Mouse (Mus musculus): ENCODE results near the gene Batf. TPM values are rescaled to one million over a fixed set of nuclear protein-coding genes. Genes with fewer than 3 reads are reported as not detected.
A peak's percentile ranks its signal among the peaks of the same experiment; 100 is the strongest.

Batf gene
- polyA plus RNA-seq, 1 experiment from 2014 or later, result 6.7 TPM

DNA sequence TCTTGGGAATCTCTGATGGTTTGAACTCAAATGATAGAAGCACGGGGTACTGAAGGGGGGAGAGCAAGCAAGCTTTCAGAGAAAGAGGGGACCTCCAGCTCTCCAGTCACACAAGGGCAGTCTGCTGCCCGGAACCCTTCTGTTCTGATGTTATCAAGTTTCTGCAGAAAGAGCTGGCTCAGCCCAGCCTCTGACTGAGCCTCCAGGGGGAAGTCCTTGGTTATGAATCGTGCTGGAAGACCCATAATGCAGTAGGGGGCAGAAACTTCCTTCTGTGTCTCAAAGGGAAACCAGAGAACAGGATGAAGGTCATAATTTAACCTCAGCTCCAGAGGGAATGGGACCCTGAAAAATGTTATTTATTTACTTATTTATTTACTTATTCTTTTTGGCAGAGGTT lies 16.4 kb upstream of the Batf start:
- no peak overlapping the region for H3K4me3 ChIP-seq (ENCODE audit: low read depth, low read length)
- WGBS (ENCODE audit: insufficient replicate concordance), result 65% methylated on average over 3 of the region's 3 CpGs
- ATAC-seq (replicated peaks; ENCODE audit: insufficient number of reproducible peaks, low FRiP score, low TSS enrichment), result no peak
- no peak overlapping the region for H3K4me2 ChIP-seq
- H3K27ac ChIP-seq (ENCODE audit: low read depth, low read length), result no peak overlapping the region
- no peaks in the 10 kb centered on the region for H3K9me3 ChIP-seq (replicated peaks; ENCODE audit: control insufficient read depth, low read length)
- H3K27me3 ChIP-seq (ENCODE audit: control insufficient read depth, insufficient read depth, low read length), result no peaks in the 10 kb centered on the region
- H3K36me3 ChIP-seq (ENCODE audit: control insufficient read depth, insufficient read depth, low read length), result no peaks in the 10 kb centered on the region
- H3K9ac ChIP-seq (ENCODE audit: low read depth, low read length), result no peak overlapping the region
- H3K4me1 ChIP-seq (ENCODE audit: control insufficient read depth, insufficient read depth, low read length), result no peaks in the 10 kb centered on the region

- no peak overlapping the region for H3K27ac ChIP-seq (ENCODE audit: low read depth, low read length)
- ATAC-seq (replicated peaks; ENCODE audit: insufficient number of reproducible peaks, low FRiP score, low TSS enrichment), result no peak
- WGBS (ENCODE audit: insufficient replicate concordance), result 81% methylated on average over 8 of the region's 8 CpGs
- no peaks in the 10 kb centered on the region; the same call in 1 of the 2 replicates for H3K27me3 ChIP-seq (ENCODE audit: control insufficient read depth, insufficient read depth, low read length)
- H3K9ac ChIP-seq (ENCODE audit: low read depth, low read length), result no peak overlapping the region
- no peak overlapping the region for H3K4me3 ChIP-seq (ENCODE audit: low read depth, low read length)
- H3K4me2 ChIP-seq, result no peak overlapping the region
- H3K4me1 ChIP-seq (ENCODE audit: control insufficient read depth, insufficient read depth, low read length), result no peaks in the 10 kb centered on the region
- H3K36me3 ChIP-seq (ENCODE audit: control insufficient read depth, insufficient read depth, low read length), result no peaks in the 10 kb centered on the region
- no peaks in the 10 kb centered on the region for H3K9me3 ChIP-seq (replicated peaks; ENCODE audit: control insufficient read depth, low read length)
Observed at GRCm38 (mm10) chr12:85673914-85674313, 12.6 kb upstream of the Batf start.

GRCm38 (mm10) chr12:85679117-85679516 lies 7.4 kb upstream of the Batf start:
- no peak for ATAC-seq (replicated peaks; ENCODE audit: insufficient number of reproducible peaks, low FRiP score, low TSS enrichment)
- Histone ChIP-seq H3K9ac (ENCODE audit: low read depth, low read length) (no peak overlapping the region), H3K4me3 (ENCODE audit: low read depth, low read length) (no peak overlapping the region), H3K36me3 (ENCODE audit: control insufficient read depth, insufficient read depth, low read length) (no peaks in the 10 kb centered on the region), H3K27me3 (ENCODE audit: control insufficient read depth, insufficient read depth, low read length) (no peaks in the 10 kb centered on the region; the same call in 1 of the 2 replicates), H3K9me3 (replicated peaks; ENCODE audit: control insufficient read depth, low read length) (no peaks in the 10 kb centered on the region), H3K4me1 (ENCODE audit: control insufficient read depth, insufficient read depth, low read length) (no peaks in the 10 kb centered on the region; the same call in 1 of the 2 replicates), H3K4me2 (no peak overlapping the region), H3K27ac (ENCODE audit: low read depth, low read length) (no peak overlapping the region)
- 76% methylated on average over 5 of the region's 5 CpGs for WGBS (ENCODE audit: insufficient replicate concordance)

GRCm38 (mm10) chr12:85679808-85680207 lies 6.7 kb upstream of the Batf start:
- H3K4me2 ChIP-seq, result no peak overlapping the region
- no peak overlapping the region for H3K9ac ChIP-seq (ENCODE audit: low read depth, low read length)
- ATAC-seq (replicated peaks; ENCODE audit: insufficient number of reproducible peaks, low FRiP score, low TSS enrichment), result no peak
- H3K27ac ChIP-seq (ENCODE audit: low read depth, low read length), result no peak overlapping the region
- no peaks in the 10 kb centered on the region for H3K9me3 ChIP-seq (replicated peaks; ENCODE audit: control insufficient read depth, low read length)
- no peak overlapping the region for H3K4me3 ChIP-seq (ENCODE audit: low read depth, low read length)
- H3K27me3 ChIP-seq (ENCODE audit: control insufficient read depth, insufficient read depth, low read length), result no peaks in the 10 kb centered on the region; the same call in 1 of the 2 replicates
- peaks cover 4% of the 10 kb centered on the region; the same call in 1 of the 2 replicates for H3K4me1 ChIP-seq (ENCODE audit: control insufficient read depth, insufficient read depth, low read length)
- no peaks in the 10 kb centered on the region for H3K36me3 ChIP-seq (ENCODE audit: control insufficient read depth, insufficient read depth, low read length)
- WGBS (ENCODE audit: insufficient replicate concordance), result 62% methylated on average over 1 of the region's 2 CpGs

DNA sequence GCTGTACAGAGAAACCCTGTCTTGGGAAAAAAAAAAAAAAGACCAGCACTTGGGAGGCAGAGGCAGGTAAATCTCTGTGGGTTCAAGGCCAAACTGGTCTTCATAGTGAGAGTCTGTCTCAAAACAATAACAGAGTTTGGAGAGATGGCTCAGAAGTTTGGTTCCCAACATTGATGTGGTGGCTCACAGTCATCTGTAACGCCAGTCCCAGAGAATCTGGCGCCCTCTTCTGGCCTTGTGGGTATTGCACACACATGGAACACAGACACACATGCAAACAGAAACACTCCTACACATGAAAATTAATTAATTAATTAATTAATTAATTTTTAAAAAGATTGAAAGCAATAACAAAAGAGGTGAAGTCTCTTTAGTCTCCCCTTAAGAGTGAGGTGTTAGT lies 4.1 kb upstream of the Batf start:
- H3K4me1 ChIP-seq (ENCODE audit: control insufficient read depth, insufficient read depth, low read length), result peaks cover 16% of the 10 kb centered on the region
- no peak overlapping the region for H3K9ac ChIP-seq (ENCODE audit: low read depth, low read length)
- no peak overlapping the region for H3K4me2 ChIP-seq
- ATAC-seq (replicated peaks; ENCODE audit: insufficient number of reproducible peaks, low FRiP score, low TSS enrichment), result no peak
- H3K9me3 ChIP-seq (replicated peaks; ENCODE audit: control insufficient read depth, low read length), result no peaks in the 10 kb centered on the region
- H3K4me3 ChIP-seq (ENCODE audit: low read depth, low read length), result no peak overlapping the region
- H3K27me3 ChIP-seq (ENCODE audit: control insufficient read depth, insufficient read depth, low read length), result no peaks in the 10 kb centered on the region; the same call in 1 of the 2 replicates
- H3K27ac ChIP-seq (ENCODE audit: low read depth, low read length), result no peak overlapping the region
- 30% methylated on average over 2 of the region's 2 CpGs for WGBS (ENCODE audit: insufficient replicate concordance)
- H3K36me3 ChIP-seq (ENCODE audit: control insufficient read depth, insufficient read depth, low read length), result no peaks in the 10 kb centered on the region

DNA sequence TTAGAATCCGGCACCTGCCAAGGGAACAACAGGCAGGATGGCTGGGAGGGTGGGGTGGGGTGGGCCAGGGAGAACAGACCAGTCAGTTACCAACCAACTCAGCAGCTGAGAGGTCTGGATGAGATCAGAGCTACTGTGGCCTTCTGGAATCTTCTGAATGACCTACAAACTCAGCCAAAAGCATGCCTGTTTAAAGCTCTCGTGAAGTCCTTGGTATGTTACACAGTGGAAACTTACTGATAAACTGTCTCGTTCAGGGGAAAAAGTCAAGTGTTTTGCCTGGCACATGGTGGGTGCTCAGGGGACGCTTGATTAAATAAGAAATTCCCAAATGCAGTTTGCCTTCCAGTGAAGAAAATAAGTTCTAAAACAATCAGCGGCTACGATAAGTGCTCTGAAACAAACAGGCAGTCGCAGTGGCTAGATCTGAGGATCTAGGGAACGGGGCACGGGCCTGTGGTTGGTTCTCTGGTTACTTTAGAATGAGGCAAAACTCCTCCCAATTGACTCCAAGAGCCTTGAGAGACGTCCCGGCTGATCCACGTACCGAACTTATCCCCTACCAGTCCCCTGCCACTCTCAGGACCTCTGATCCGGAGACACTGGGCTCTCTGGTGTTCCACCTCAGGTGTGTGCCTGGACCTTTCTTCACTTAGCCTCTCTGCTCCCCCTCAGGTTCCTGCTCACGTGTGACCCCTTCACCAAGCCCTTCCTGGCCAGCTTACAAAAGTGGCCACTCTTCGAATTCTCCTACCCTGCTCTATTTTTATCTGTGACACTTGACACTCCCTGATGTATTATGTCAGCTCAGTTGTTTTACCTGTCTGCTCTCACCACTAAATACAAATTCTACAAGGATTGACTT lies 1.8 kb upstream of the Batf start:
- no peaks in the 10 kb centered on the region for H3K9me3 ChIP-seq (replicated peaks; ENCODE audit: control insufficient read depth, low read length)
- H3K4me1 ChIP-seq (ENCODE audit: control insufficient read depth, insufficient read depth, low read length), result peaks cover 16% of the 10 kb centered on the region
- no peak overlapping the region for H3K27ac ChIP-seq (ENCODE audit: low read depth, low read length)
- ATAC-seq (replicated peaks; ENCODE audit: insufficient number of reproducible peaks, low FRiP score, low TSS enrichment), result no peak
- H3K9ac ChIP-seq (ENCODE audit: low read depth, low read length), result no peak overlapping the region
- no peak overlapping the region for H3K4me3 ChIP-seq (ENCODE audit: low read depth, low read length)
- H3K36me3 ChIP-seq (ENCODE audit: control insufficient read depth, insufficient read depth, low read length), result no peaks in the 10 kb centered on the region
- no peaks in the 10 kb centered on the region; the same call in 1 of the 2 replicates for H3K27me3 ChIP-seq (ENCODE audit: control insufficient read depth, insufficient read depth, low read length)
- no peak overlapping the region for H3K4me2 ChIP-seq
- WGBS (ENCODE audit: insufficient replicate concordance), result 53% methylated on average over 16 of the region's 16 CpGs

GRCm38 (mm10) chr12:85687217-85687533 lies 706 bp downstream of the Batf start:
- ATAC-seq (replicated peaks; ENCODE audit: insufficient number of reproducible peaks, low FRiP score, low TSS enrichment), result no peak
- no peaks in the 10 kb centered on the region for H3K36me3 ChIP-seq (ENCODE audit: control insufficient read depth, insufficient read depth, low read length)
- no peaks in the 10 kb centered on the region; the same call in 1 of the 2 replicates for H3K27me3 ChIP-seq (ENCODE audit: control insufficient read depth, insufficient read depth, low read length)
- no peak overlapping the region for H3K27ac ChIP-seq (ENCODE audit: low read depth, low read length)
- no peak overlapping the region for H3K9ac ChIP-seq (ENCODE audit: low read depth, low read length)
- peak overlapping the region; percentile 59 for H3K4me2 ChIP-seq
- WGBS (ENCODE audit: insufficient replicate concordance), result 58% methylated on average over 7 of the region's 7 CpGs
- H3K9me3 ChIP-seq (replicated peaks; ENCODE audit: control insufficient read depth, low read length), result no peaks in the 10 kb centered on the region
- peak overlapping the region; percentile 29; the same call in 1 of the 2 replicates for H3K4me3 ChIP-seq (ENCODE audit: low read depth, low read length)
- H3K4me1 ChIP-seq (ENCODE audit: control insufficient read depth, insufficient read depth, low read length), result peaks cover 23% of the 10 kb centered on the region

DNA sequence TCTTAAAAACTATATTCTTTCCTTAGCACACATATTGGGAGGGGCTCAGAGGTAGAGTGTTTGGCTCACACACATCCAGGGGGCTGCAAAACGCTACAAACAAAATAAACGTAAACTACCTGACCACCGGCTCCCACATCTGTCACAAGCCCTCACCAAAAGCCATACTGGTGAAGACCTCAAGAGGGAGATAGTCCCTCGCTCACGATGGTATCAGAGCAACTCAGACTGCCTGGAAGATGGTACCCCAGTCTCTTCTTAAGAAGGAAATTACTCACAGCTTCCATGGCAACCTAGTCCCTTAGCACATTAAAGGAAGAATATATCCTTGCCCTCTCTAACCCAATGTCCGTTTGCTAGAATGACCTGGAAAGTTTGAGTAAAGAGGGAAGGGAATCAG lies 1.4 kb downstream of the Batf start:
- no peak overlapping the region for H3K27ac ChIP-seq (ENCODE audit: low read depth, low read length)
- no peaks in the 10 kb centered on the region for H3K9me3 ChIP-seq (replicated peaks; ENCODE audit: control insufficient read depth, low read length)
- H3K4me3 ChIP-seq (ENCODE audit: low read depth, low read length), result no peak overlapping the region
- no peaks in the 10 kb centered on the region; the same call in 1 of the 2 replicates for H3K27me3 ChIP-seq (ENCODE audit: control insufficient read depth, insufficient read depth, low read length)
- ATAC-seq (replicated peaks; ENCODE audit: insufficient number of reproducible peaks, low FRiP score, low TSS enrichment), result no peak
- no peaks in the 10 kb centered on the region for H3K36me3 ChIP-seq (ENCODE audit: control insufficient read depth, insufficient read depth, low read length)
- H3K4me1 ChIP-seq (ENCODE audit: control insufficient read depth, insufficient read depth, low read length), result peaks cover 23% of the 10 kb centered on the region
- 55% methylated on average over 6 of the region's 6 CpGs for WGBS (ENCODE audit: insufficient replicate concordance)
- no peak overlapping the region for H3K9ac ChIP-seq (ENCODE audit: low read depth, low read length)
- no peak overlapping the region for H3K4me2 ChIP-seq

DNA sequence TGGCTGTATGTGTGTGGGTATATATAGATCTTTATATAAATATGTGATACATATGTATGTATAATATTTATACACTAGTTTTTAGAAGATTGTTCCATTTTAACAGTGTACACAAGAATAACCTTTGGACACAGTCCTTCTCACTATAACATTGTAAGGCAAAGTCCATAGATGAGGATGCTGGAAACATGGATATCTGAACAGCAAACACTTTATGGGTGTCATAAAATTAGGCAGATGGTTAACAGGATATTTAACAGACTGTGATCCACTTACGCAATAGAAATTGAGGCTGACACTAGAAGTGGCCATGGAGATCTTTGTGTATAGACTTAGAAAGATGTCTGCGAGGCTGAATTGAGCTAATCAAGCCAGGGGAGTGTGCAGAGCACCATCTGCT lies 9.3 kb downstream of the Batf start:
- Histone ChIP-seq H3K4me1 (ENCODE audit: control insufficient read depth, insufficient read depth, low read length) (peaks cover 5% of the 10 kb centered on the region), H3K27ac (ENCODE audit: low read depth, low read length) (no peak overlapping the region), H3K27me3 (ENCODE audit: control insufficient read depth, insufficient read depth, low read length) (no peaks in the 10 kb centered on the region), H3K9me3 (replicated peaks; ENCODE audit: control insufficient read depth, low read length) (no peaks in the 10 kb centered on the region), H3K4me3 (ENCODE audit: low read depth, low read length) (no peak overlapping the region), H3K9ac (ENCODE audit: low read depth, low read length) (no peak overlapping the region), H3K4me2 (no peak overlapping the region), H3K36me3 (ENCODE audit: control insufficient read depth, insufficient read depth, low read length) (no peaks in the 10 kb centered on the region)
- ATAC-seq (replicated peaks; ENCODE audit: insufficient number of reproducible peaks, low FRiP score, low TSS enrichment), result no peak
- 93% methylated on average over 2 of the region's 2 CpGs for WGBS (ENCODE audit: insufficient replicate concordance)
